Mouse (Mus musculus) ES-Bruce4 (cell line): ENCODE data around the gene Mgrn1.

Source experiments
- CTCF ChIP-seq: IDR thresholded peaks from one replicate; pipeline ENCODE4 v1.8.1; 2011; ENCODE audit warnings: low read depth, low read length
- POLR2A ChIP-seq: IDR thresholded peaks from one replicate; pipeline ENCODE4 v1.8.1; 2011; ENCODE audit warnings: low read length; ENCODE audit not compliant: insufficient read depth

GRCm38 (mm10) chr16:4847041-4847440, 39.0 kb upstream of the Mgrn1 start:
- no peak for TF ChIP-seq POLR2A
- no peak for TF ChIP-seq CTCF
